Mouse (Mus musculus) stomach, embryonic 14.5 days (tissue): ENCODE measurements around the gene Mmd. TPM values are rescaled to one million over a fixed set of nuclear protein-coding genes. Genes with fewer than 3 reads are reported as not detected.

Experiments used
- ATAC-seq: fragments of 200-750 bp; cut with Nextera tagmentation; 2 replicates; pipeline ENCODE4 v1.8.0; 2017; ENCODE audit warnings: low read depth, moderate TSS enrichment; ENCODE audit not compliant: insufficient number of reproducible peaks, insufficient read depth, low FRiP score
- H3K27ac ChIP-seq: fragments of 300-500 bp; sonication (generic); 2 replicates; pipeline ENCODE4 v1.5.1; 2014; ENCODE audit warnings: mild to moderate bottlenecking, low read length, moderate library complexity, mixed read lengths
- H3K27me3 ChIP-seq: fragments of 300-500 bp; sonication (generic); 2 replicates; pipeline ENCODE4 v1.6.1; 2014; ENCODE audit warnings: low read length, control low read depth, mixed read lengths; ENCODE audit not compliant: control insufficient read depth, insufficient read depth
- H3K36me3 ChIP-seq: fragments of 300-500 bp; sonication (generic); 2 replicates; pipeline ENCODE4 v1.6.1; 2014; ENCODE audit warnings: mild to moderate bottlenecking, control low read depth, low read length, moderate library complexity, mixed read lengths; ENCODE audit not compliant: control insufficient read depth, insufficient read depth
- H3K4me1 ChIP-seq: fragments of 300-500 bp; sonication (generic); 2 replicates; pipeline ENCODE4 v1.6.1; 2014; ENCODE audit warnings: low read length, control low read depth, mixed read lengths; ENCODE audit not compliant: control insufficient read depth, insufficient read depth
- H3K4me2 ChIP-seq: fragments of 300-500 bp; sonication (generic); replicated peaks from 2 replicates; pipeline ENCODE4 v1.6.1; 2014; ENCODE audit warnings: low read depth, low read length, control low read depth
- H3K4me3 ChIP-seq: fragments of 300-500 bp; sonication (generic); 2 replicates; pipeline ENCODE4 v1.5.1; 2014; ENCODE audit warnings: low read depth, low read length, control low read depth
- H3K9ac ChIP-seq: fragments of 300-500 bp; sonication (generic); replicated peaks from 2 replicates; pipeline ENCODE4 v1.6.1; 2014; ENCODE audit warnings: low read depth, mild to moderate bottlenecking, control low read depth, low read length, moderate library complexity, mixed read lengths
- H3K9me3 ChIP-seq: fragments of 300-500 bp; sonication (generic); 2 replicates; pipeline ENCODE4 v1.6.1; 2016; ENCODE audit warnings: low read depth, low read length, control low read depth; ENCODE audit not compliant: control insufficient read depth
- WGBS: fragments of 180-500 bp; shearing (Covaris S2); extraction: QIAGEN DNeasy Blood & Tissue Kit; methylation state at CpG from one replicate; pipeline ENCODE4 v1.1.7; 2014; 5-methylcytosine and 5-hydroxymethylcytosine counted together
- polyA plus RNA-seq: library from polyadenylated mRNA; unstranded; fragments of >200 nt; fragmentation: Nextera tagmentation; extraction: Ambion mirVana; gene quantifications from 2 replicates; pipeline ENCODE4 v1.2.1, GENCODE M21; 2014

Gene Mmd
- polyA plus RNA-seq, 1 experiment from 2014 or later, result 34.3 TPM

DNA sequence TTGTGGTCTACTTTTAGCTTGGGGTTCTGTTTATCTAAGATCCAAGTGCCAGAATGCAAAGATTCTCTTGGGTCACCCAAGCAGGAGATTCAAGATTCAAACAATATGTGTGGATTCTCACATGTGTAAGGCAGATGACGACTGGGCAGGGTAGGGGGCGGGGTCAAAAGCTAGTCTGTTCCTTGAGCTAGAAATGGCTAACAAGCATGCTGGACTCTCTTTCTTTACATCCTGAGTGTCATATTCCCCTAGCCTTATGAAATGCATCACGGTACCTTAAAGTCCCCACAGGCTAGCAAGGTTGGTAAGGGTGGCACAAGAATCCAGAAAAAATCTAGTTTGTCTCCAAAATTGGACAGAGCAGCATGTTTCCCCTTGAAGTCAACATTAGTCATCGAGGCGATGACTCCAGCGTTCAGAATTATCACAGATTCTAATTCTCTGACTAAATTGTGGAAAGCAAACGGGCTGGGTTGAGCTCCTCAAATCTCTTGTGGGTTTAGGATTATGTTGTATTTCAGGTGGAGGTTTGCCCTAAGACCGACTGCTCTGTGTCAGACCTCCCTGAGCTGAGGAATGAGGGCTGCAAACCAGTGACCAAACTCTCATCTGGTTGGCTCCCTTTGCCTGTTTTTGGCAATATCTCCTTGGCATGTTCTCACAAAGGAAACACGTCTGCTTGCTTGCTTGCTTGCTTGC is 20.9 kb upstream of the Mmd start:
- no peak overlapping the region for H3K9ac ChIP-seq
- no peak overlapping the region for H3K4me3 ChIP-seq
- H3K36me3 ChIP-seq, result no peaks in the 10 kb centered on the region
- no peak overlapping the region for H3K27ac ChIP-seq
- H3K4me2 ChIP-seq, result no peak overlapping the region
- no peaks in the 10 kb centered on the region for H3K9me3 ChIP-seq
- no peaks in the 10 kb centered on the region for H3K27me3 ChIP-seq
- H3K4me1 ChIP-seq, result 0 out of 2 replicates have a peak, but pooled peaks cover 12% of the 10 kb centered on the region
- ATAC-seq, result no peak
- 82% methylated on average over 9 of the region's 9 CpGs for WGBS

- Histone ChIP-seq H3K27ac (no peak overlapping the region; the same call in 1 of the 2 replicates), H3K4me3 (no peak overlapping the region), H3K36me3 (no peaks in the 10 kb centered on the region), H3K4me1 (0 out of 2 replicates have a peak, but pooled peaks cover 12% of the 10 kb centered on the region), H3K9me3 (no peaks in the 10 kb centered on the region), H3K9ac (no peak overlapping the region), H3K4me2 (no peak overlapping the region), H3K27me3 (no peaks in the 10 kb centered on the region)
- ATAC-seq, result no peak
Observed at GRCm38 (mm10) chr11:90229800-90230199, 19.5 kb upstream of the Mmd start.

- H3K4me2 ChIP-seq, result no peak overlapping the region
- 0 out of 2 replicates have a peak, but pooled peaks cover 8% of the 10 kb centered on the region for H3K4me1 ChIP-seq
- H3K27ac ChIP-seq, result no peak overlapping the region
- H3K4me3 ChIP-seq, result no peak overlapping the region
- no peak overlapping the region for H3K9ac ChIP-seq
- H3K36me3 ChIP-seq, result no peaks in the 10 kb centered on the region
- 52% methylated on average over 2 of the region's 2 CpGs for WGBS
- ATAC-seq, result no peak
- H3K27me3 ChIP-seq, result no peaks in the 10 kb centered on the region
- no peaks in the 10 kb centered on the region for H3K9me3 ChIP-seq
Observed at GRCm38 (mm10) chr11:90230671-90231070, 18.6 kb upstream of the Mmd start.

- no peaks in the 10 kb centered on the region for H3K27me3 ChIP-seq
- peak overlapping the region; percentile 44; the same call in 1 of the 2 replicates for H3K27ac ChIP-seq
- no peak for ATAC-seq
- 37% methylated on average over 2 of the region's 2 CpGs for WGBS
- H3K36me3 ChIP-seq, result no peaks in the 10 kb centered on the region
- H3K9me3 ChIP-seq, result no peaks in the 10 kb centered on the region
- H3K9ac ChIP-seq, result no peak overlapping the region
- H3K4me2 ChIP-seq, result no peak overlapping the region
- 0 out of 2 replicates have a peak, but pooled peaks cover 8% of the 10 kb centered on the region for H3K4me1 ChIP-seq
- no peak overlapping the region for H3K4me3 ChIP-seq
Observed at GRCm38 (mm10) chr11:90231631-90232030, 17.6 kb upstream of the Mmd start.

DNA sequence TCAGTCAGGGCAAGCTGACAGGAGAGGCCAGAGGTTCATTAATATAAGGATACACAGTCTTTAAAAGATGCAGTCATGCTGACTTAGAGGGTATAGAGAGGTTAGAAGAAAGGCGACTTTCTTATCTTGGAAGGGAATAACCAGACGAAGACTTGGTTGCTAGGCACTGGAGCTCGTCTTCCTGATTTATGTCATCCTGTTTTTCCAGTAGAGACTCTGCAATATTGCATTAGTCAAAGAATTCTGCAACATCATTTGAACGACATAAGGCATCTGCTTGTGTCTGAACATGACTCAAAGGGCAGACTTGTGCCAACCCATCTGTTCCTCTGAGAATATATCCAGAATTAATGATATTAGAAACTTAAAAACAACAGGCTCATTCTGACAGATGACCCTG is 16.6 kb upstream of the Mmd start:
- no peak for ATAC-seq
- Histone ChIP-seq H3K4me2 (no peak overlapping the region), H3K27ac (no peak overlapping the region), H3K4me1 (0 out of 2 replicates have a peak, but pooled peaks cover 8% of the 10 kb centered on the region), H3K9ac (no peak overlapping the region), H3K36me3 (no peaks in the 10 kb centered on the region), H3K9me3 (no peaks in the 10 kb centered on the region), H3K27me3 (no peaks in the 10 kb centered on the region), H3K4me3 (no peak overlapping the region)
- 10% methylated on average over 4 of the region's 4 CpGs for WGBS

DNA sequence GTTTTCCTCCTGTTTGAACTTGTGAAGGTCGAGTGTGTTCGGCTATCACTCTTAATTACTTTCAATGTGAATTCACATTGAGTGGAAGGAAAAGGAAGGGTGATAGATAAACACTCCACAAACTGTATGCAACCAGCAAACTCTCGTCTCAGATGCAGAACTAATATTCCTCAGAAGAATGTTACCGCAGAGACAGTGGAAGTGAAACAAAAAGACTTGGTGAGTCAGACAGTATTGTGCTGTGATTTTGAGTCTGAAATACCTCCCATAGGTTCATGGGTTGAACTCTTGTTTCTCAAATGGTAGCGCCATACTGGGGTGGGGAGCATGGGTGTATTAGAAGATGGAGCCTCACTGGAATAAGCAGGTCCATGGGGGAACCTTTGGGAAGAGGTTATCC is 14.0 kb upstream of the Mmd start:
- Histone ChIP-seq H3K9me3 (no peaks in the 10 kb centered on the region), H3K4me3 (no peak overlapping the region), H3K4me2 (no peak overlapping the region), H3K27ac (no peak overlapping the region), H3K4me1 (0 out of 2 replicates have a peak, but pooled peaks cover 4% of the 10 kb centered on the region), H3K36me3 (no peaks in the 10 kb centered on the region), H3K9ac (no peak overlapping the region), H3K27me3 (no peaks in the 10 kb centered on the region)
- ATAC-seq, result no peak
- 78% methylated on average over 5 of the region's 5 CpGs for WGBS

DNA sequence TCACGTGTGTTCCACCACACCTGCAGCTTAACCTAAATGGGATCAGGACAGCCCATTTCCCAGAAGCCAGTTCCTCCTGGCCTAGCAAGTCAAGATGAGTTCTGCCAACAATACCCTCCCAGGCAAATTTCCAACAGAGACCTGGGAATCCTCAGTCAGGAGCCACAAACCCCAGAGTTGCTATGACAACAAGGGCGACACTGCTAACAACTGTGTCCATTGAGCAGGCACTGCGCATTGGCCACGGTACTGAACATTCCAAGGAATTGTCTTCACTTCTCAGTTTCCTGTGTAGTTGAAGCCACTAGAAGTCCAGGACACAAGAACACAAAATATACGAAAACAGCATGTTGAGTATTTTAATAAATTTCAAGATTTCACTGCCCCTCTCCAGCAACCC is 11.6 kb upstream of the Mmd start:
- 79% methylated on average over 5 of the region's 5 CpGs for WGBS
- Histone ChIP-seq H3K27me3 (no peaks in the 10 kb centered on the region), H3K4me3 (no peak overlapping the region), H3K9me3 (no peaks in the 10 kb centered on the region), H3K4me2 (no peak overlapping the region), H3K27ac (no peak overlapping the region), H3K4me1 (no peaks in the 10 kb centered on the region), H3K9ac (no peak overlapping the region), H3K36me3 (no peaks in the 10 kb centered on the region)
- no peak for ATAC-seq

- no peaks in the 10 kb centered on the region for H3K4me1 ChIP-seq
- H3K4me3 ChIP-seq, result no peak overlapping the region
- H3K27ac ChIP-seq, result no peak overlapping the region
- H3K9me3 ChIP-seq, result no peaks in the 10 kb centered on the region
- no peaks in the 10 kb centered on the region for H3K27me3 ChIP-seq
- H3K36me3 ChIP-seq, result no peaks in the 10 kb centered on the region
- WGBS, result 39% methylated on average over 2 of the region's 2 CpGs
- H3K4me2 ChIP-seq, result no peak overlapping the region
- ATAC-seq, result no peak
- no peak overlapping the region for H3K9ac ChIP-seq
Observed at GRCm38 (mm10) chr11:90238657-90239056, 10.6 kb upstream of the Mmd start.
